Mouse (Mus musculus): ENCODE data around the gene Atp7a.

The Atp7a gene

GRCm38 (mm10) chrX:106082518-106082917, 55.4 kb downstream of the Atp7a start:
- DNase-seq: no peak

GRCm38 (mm10) chrX:106085132-106085531, 58.1 kb downstream of the Atp7a start:
- DNase-seq: no peak

- DNase-seq: no peak
Observed at GRCm38 (mm10) chrX:106085564-106085963, 58.5 kb downstream of the Atp7a start.

- peak; percentile 20 for DNase-seq
Observed at GRCm38 (mm10) chrX:106092939-106093338, 65.9 kb downstream of the Atp7a start.

- DNase-seq: peak; percentile 25
Observed at GRCm38 (mm10) chrX:106105464-106105863, 78.4 kb downstream of the Atp7a start.

- no peak for DNase-seq
Observed at GRCm38 (mm10) chrX:106113881-106114280, 86.8 kb downstream of the Atp7a start.

- no peak for DNase-seq
Observed at GRCm38 (mm10) chrX:106114674-106115073, 87.6 kb downstream of the Atp7a start.

- DNase-seq: no peak
Observed at GRCm38 (mm10) chrX:106122823-106123222, 95.7 kb downstream of the Atp7a start.

GRCm38 (mm10) chrX:106128283-106128682, 101.2 kb downstream of the Atp7a start:
- DNase-seq: no peak

GRCm38 (mm10) chrX:106129877-106130276, 102.8 kb downstream of the Atp7a start:
- no peak for DNase-seq

- DNase-seq: no peak
Observed at GRCm38 (mm10) chrX:106134916-106135315, 107.8 kb downstream of the Atp7a start.

GRCm38 (mm10) chrX:106135484-106135883, 108.4 kb downstream of the Atp7a start:
- DNase-seq: no peak

- DNase-seq: peak; percentile 4
Observed at GRCm38 (mm10) chrX:106135916-106136575, 109.0 kb downstream of the Atp7a start.

GRCm38 (mm10) chrX:106139309-106140070, 112.4 kb downstream of the Atp7a start:
- no peak for DNase-seq

- no peak for DNase-seq
Observed at GRCm38 (mm10) chrX:106142936-106143335, 115.9 kb downstream of the Atp7a start, which contains the start of gene Tlr13. Tlr13 (plus strand) TSS chrX:106143204.

- DNase-seq: no peak
Observed at GRCm38 (mm10) chrX:106148185-106148584, 121.1 kb downstream of the Atp7a start.

- no peak for DNase-seq
Observed at GRCm38 (mm10) chrX:106149460-106149859, 122.4 kb downstream of the Atp7a start.

GRCm38 (mm10) chrX:106154180-106154586, 127.1 kb downstream of the Atp7a start:
- no peak for DNase-seq

- no peak for DNase-seq
Observed at GRCm38 (mm10) chrX:106155892-106156291, 128.8 kb downstream of the Atp7a start.

GRCm38 (mm10) chrX:106163995-106164394, 136.9 kb downstream of the Atp7a start:
- DNase-seq: no peak

- no peak for DNase-seq
Observed at GRCm38 (mm10) chrX:106164555-106164954, 137.5 kb downstream of the Atp7a start.

GRCm38 (mm10) chrX:106165089-106165488, 138.0 kb downstream of the Atp7a start:
- no peak for DNase-seq

GRCm38 (mm10) chrX:106171106-106171852, 144.2 kb downstream of the Atp7a start:
- peak; percentile 81 for DNase-seq

GRCm38 (mm10) chrX:106171853-106172154, 144.7 kb downstream of the Atp7a start:
- no peak for DNase-seq
